Mouse (Mus musculus): Measurements from ENCODE around the gene Foxa3. TPM values are rescaled to one million over a fixed set of nuclear protein-coding genes. Genes with fewer than 3 reads are reported as not detected.

Foxa3 gene
- total and polyA plus RNA-seq, 3 experiments = not detected

- peak; percentile 94 for DNase-seq (ENCODE audit: low read depth, low spot score)
- peak within 1 kb of the TSS; percentile 86 for H3K27ac ChIP-seq (ENCODE audit: control insufficient read depth, low read depth, low read length)
- H3K79me2 ChIP-seq (ENCODE audit: control insufficient read depth, insufficient read depth, low read length, poor library complexity) = peaks cover 30% of the 10 kb centered on the region
- H3K9me3 ChIP-seq (replicated peaks; ENCODE audit: insufficient read depth, low read length) = no peaks in the 10 kb centered on the region
- no peaks in the 10 kb centered on the region for H3K27me3 ChIP-seq (ENCODE audit: control insufficient read depth in 1 of 2, insufficient read depth in 2 of 2, low read length in 2 of 2)
- H3K36me3 ChIP-seq (ENCODE audit: control insufficient read depth in 1 of 2, insufficient read depth in 2 of 2, low read length in 2 of 2) = peaks cover 0 to 15% of the 10 kb centered on the region in 2 experiments; a peak in 3 of 4 replicates
- peak within 1 kb of the TSS; percentile 77 to 82 for H3K4me3 ChIP-seq (ENCODE audit: control insufficient read depth in 1 of 2, insufficient read depth in 1 of 2, low read depth in 2 of 2, low read length in 2 of 2)
- H3K9ac ChIP-seq (ENCODE audit: control insufficient read depth, low read depth, low read length, poor library complexity, severe bottlenecking) = peak within 1 kb of the TSS; percentile 93
- peaks cover 5 to 21% of the 10 kb centered on the region in 2 experiments; a peak in 3 of 4 replicates for H3K4me1 ChIP-seq (ENCODE audit: control insufficient read depth in 1 of 2, insufficient read depth in 2 of 2, low read length in 2 of 2)
- peak; percentile 90; the same call in 1 of the 2 replicates for TF ChIP-seq E2F4 (IDR thresholded peaks at IDR 0.05; ENCODE audit: borderline replicate concordance, low read depth, low read length)
- TF ChIP-seq TAL1 (IDR thresholded peaks at IDR 0.05; ENCODE audit: low read length) = no peak
- no peak for TF ChIP-seq ETS1 (IDR thresholded peaks at IDR 0.05; ENCODE audit: low read depth, low read length)
- TF ChIP-seq ZNF384 (IDR thresholded peaks at IDR 0.05; ENCODE audit: low read depth, low read length) = peak; percentile 87
- peak; percentile 84 for TF ChIP-seq NELFE (IDR thresholded peaks at IDR 0.05; ENCODE audit: low read depth, low read length)
- TF ChIP-seq MAZ (IDR thresholded peaks at IDR 0.05; ENCODE audit: low read depth, low read length) = peak; percentile 44; the same call in 1 of the 2 replicates
- peak; percentile 63; the same call in 1 of the 2 replicates for TF ChIP-seq TBP (IDR thresholded peaks at IDR 0.05; ENCODE audit: low read depth, low read length)
- TF ChIP-seq HCFC1 (IDR thresholded peaks at IDR 0.05; ENCODE audit: low read depth, low read length) = peak; percentile 95
- TF ChIP-seq POLR2A (IDR thresholded peaks at IDR 0.05; ENCODE audit: control insufficient read depth in 1 of 2, insufficient read depth in 1 of 2, low read depth in 1 of 2, low read length in 2 of 2, poor library complexity in 1 of 2) = peak; percentile 67 to 69; a peak in 2 of 4 replicates
- TF ChIP-seq GABPA (IDR thresholded peaks at IDR 0.05; ENCODE audit: low read depth, low read length) = no peak
- TF ChIP-seq CHD2 (IDR thresholded peaks at IDR 0.05; ENCODE audit: low read length) = no peak
- 0 out of 2 replicates have a peak, but pooled peaks have one; percentile 18 for TF ChIP-seq RCOR1 (IDR thresholded peaks at IDR 0.05; ENCODE audit: low read depth, low read length)
- 0 out of 2 replicates have a peak, but pooled peaks have one; percentile 53 for TF ChIP-seq UBTF (IDR thresholded peaks at IDR 0.05; ENCODE audit: borderline replicate concordance, insufficient read depth, low read depth, low read length)
- no peak for TF ChIP-seq JUND (IDR thresholded peaks at IDR 0.05; ENCODE audit: low read depth, low read length)
- peak; percentile 80; the same call in 1 of the 2 replicates for TF ChIP-seq KAT2A (conservative IDR thresholded peaks at IDR 0.05; ENCODE audit: low read depth, low read length)
- no peak for TF ChIP-seq ELF1 (IDR thresholded peaks at IDR 0.05; ENCODE audit: low read depth, low read length)
- TF ChIP-seq CTCF (IDR thresholded peaks at IDR 0.05 in 2 of 3, conservative IDR thresholded peaks at IDR 0.05 in 1 of 3; ENCODE audit: control insufficient read depth in 1 of 3, insufficient read depth in 1 of 3, low read depth in 2 of 3, low read length in 3 of 3, poor library complexity in 1 of 3, severe bottlenecking in 1 of 3) = no peak; a peak in 1 of 6 replicates
- TF ChIP-seq SIN3A (IDR thresholded peaks at IDR 0.05; ENCODE audit: low read length) = peak; percentile 65
These were observed 19.3 kb downstream of the Foxa3 start, which contains the start of gene Irf2bp1 for GRCm38 (mm10) chr7:19003902-19004630. Gene Irf2bp1, plus strand, starts transcription at chr7:19004044.

Data from MEL (cell line).